Mouse (Mus musculus) midbrain, embryonic 11.5 days (tissue): ENCODE data around the gene Mdm2. TPM values are rescaled to one million over a fixed set of nuclear protein-coding genes. Genes with fewer than 3 reads are reported as not detected.

Experiments
- ATAC-seq: fragments of 200-750 bp; cut with Nextera tagmentation; 2 replicates; pipeline ENCODE4 v1.8.0; 2017; ENCODE audit warnings: moderate TSS enrichment, moderate library complexity; ENCODE audit not compliant: low FRiP score
- DNase-seq: peaks from one replicate; pipeline ENCODE4 v3.0.0; 2015; ENCODE audit warnings: low spot score; ENCODE audit errors: missing footprints
- H3K27ac ChIP-seq: fragments of 300-500 bp; sonication (generic); 2 replicates; pipeline ENCODE4 v1.5.1; 2014; ENCODE audit warnings: low read depth, low read length
- H3K27me3 ChIP-seq: fragments of 300-500 bp; sonication (generic); 2 replicates; pipeline ENCODE4 v1.6.1; 2014; ENCODE audit warnings: mild to moderate bottlenecking, low read length, moderate library complexity, mixed read lengths; ENCODE audit not compliant: control insufficient read depth, insufficient read depth
- H3K36me3 ChIP-seq: fragments of 300-500 bp; sonication (generic); 2 replicates; pipeline ENCODE4 v1.6.1; 2014; ENCODE audit warnings: mild to moderate bottlenecking, low read length, moderate library complexity, mixed read lengths; ENCODE audit not compliant: control insufficient read depth, insufficient read depth
- H3K4me1 ChIP-seq: fragments of 300-500 bp; sonication (generic); 2 replicates; pipeline ENCODE4 v1.6.1; 2014; ENCODE audit warnings: low read length; ENCODE audit not compliant: control insufficient read depth, insufficient read depth
- H3K4me2 ChIP-seq: fragments of 300-500 bp; sonication (generic); 2 replicates; pipeline ENCODE4 v1.6.1; 2014; ENCODE audit warnings: mild to moderate bottlenecking, moderate library complexity
- H3K4me3 ChIP-seq: fragments of 300-500 bp; sonication (generic); 2 replicates; pipeline ENCODE4 v1.5.1; 2014; ENCODE audit warnings: low read depth, low read length
- H3K9ac ChIP-seq: fragments of 300-500 bp; sonication (generic); 2 replicates; pipeline ENCODE4 v1.6.1; 2014; ENCODE audit warnings: low read length
- H3K9me3 ChIP-seq: fragments of 300-500 bp; sonication (generic); 2 replicates; pipeline ENCODE4 v1.6.1; 2016; ENCODE audit warnings: low read length; ENCODE audit not compliant: control insufficient read depth
- WGBS: fragments of 180-500 bp; shearing (Covaris S2); extraction: QIAGEN DNeasy Blood & Tissue Kit; methylation state at CpG from one replicate; pipeline ENCODE4 v1.1.7; 2014; 5-methylcytosine and 5-hydroxymethylcytosine counted together
- polyA plus RNA-seq: library from polyadenylated mRNA; unstranded; fragments of >200 nt; fragmentation: Nextera tagmentation; extraction: Ambion mirVana; gene quantifications from 2 replicates; pipeline ENCODE4 v1.2.1, GENCODE M21; 2014

Gene Mdm2
- polyA plus RNA-seq, 1 experiment from 2014 or later = 67.5 TPM

GRCm38 (mm10) chr10:117755086-117755798 lies 44.7 kb upstream of the Mdm2 start:
- 94% methylated on average over 13 of the region's 13 CpGs for WGBS
- Histone ChIP-seq H3K4me2 (no peak overlapping the region), H3K9me3 (no peaks in the 10 kb centered on the region), H3K27me3 (no peaks in the 10 kb centered on the region), H3K4me3 (no peak overlapping the region), H3K27ac (no peak overlapping the region), H3K9ac (no peak overlapping the region), H3K4me1 (no peaks in the 10 kb centered on the region), H3K36me3 (peaks cover 33% of the 10 kb centered on the region)
- DNase-seq (peak; percentile 67), ATAC-seq (no peak)

- no peak overlapping the region for H3K4me2 ChIP-seq
- H3K9me3 ChIP-seq = no peaks in the 10 kb centered on the region
- H3K36me3 ChIP-seq = peaks cover 35% of the 10 kb centered on the region
- H3K9ac ChIP-seq = no peak overlapping the region
- H3K27ac ChIP-seq = no peak overlapping the region
- ATAC-seq (no peak), DNase-seq (no peak)
- WGBS = 96% methylated on average over 7 of the region's 7 CpGs
- no peak overlapping the region for H3K4me3 ChIP-seq
- no peaks in the 10 kb centered on the region for H3K27me3 ChIP-seq
- H3K4me1 ChIP-seq = no peaks in the 10 kb centered on the region
Observed at GRCm38 (mm10) chr10:117754609-117754940, 44.0 kb upstream of the Mdm2 start.

GRCm38 (mm10) chr10:117753711-117754608 lies 43.4 kb upstream of the Mdm2 start:
- Histone ChIP-seq H3K27me3 (no peaks in the 10 kb centered on the region), H3K4me3 (no peak overlapping the region), H3K4me2 (no peak overlapping the region), H3K9ac (no peak overlapping the region), H3K9me3 (no peaks in the 10 kb centered on the region), H3K27ac (no peak overlapping the region), H3K4me1 (no peaks in the 10 kb centered on the region), H3K36me3 (peaks cover 33% of the 10 kb centered on the region)
- 94% methylated on average over 8 of the region's 8 CpGs for WGBS
- no peak for ATAC-seq
- DNase-seq = peak; percentile 37

GRCm38 (mm10) chr10:117752851-117753647 lies 42.5 kb upstream of the Mdm2 start:
- Histone ChIP-seq H3K4me1 (no peaks in the 10 kb centered on the region), H3K27ac (no peak overlapping the region), H3K36me3 (peaks cover 28% of the 10 kb centered on the region), H3K9ac (no peak overlapping the region), H3K4me2 (no peak overlapping the region), H3K27me3 (no peaks in the 10 kb centered on the region), H3K4me3 (no peak overlapping the region), H3K9me3 (no peaks in the 10 kb centered on the region)
- WGBS = 94% methylated on average over 5 of the region's 5 CpGs
- DNase-seq (peak; percentile 73), ATAC-seq (no peak)

GRCm38 (mm10) chr10:117752304-117752821 lies 41.8 kb upstream of the Mdm2 start:
- Histone ChIP-seq H3K36me3 (peaks cover 23% of the 10 kb centered on the region), H3K27me3 (no peaks in the 10 kb centered on the region), H3K4me2 (no peak overlapping the region), H3K27ac (no peak overlapping the region), H3K9me3 (no peaks in the 10 kb centered on the region), H3K4me1 (no peaks in the 10 kb centered on the region), H3K9ac (no peak overlapping the region), H3K4me3 (no peak overlapping the region)
- DNase-seq (peak; percentile 64), ATAC-seq (no peak)
- 97% methylated on average over 7 of the region's 7 CpGs for WGBS

- 93% methylated on average over 6 of the region's 6 CpGs for WGBS
- H3K4me2 ChIP-seq = no peak overlapping the region
- DNase-seq = no peak
Observed at GRCm38 (mm10) chr10:117751744-117752143, 41.2 kb upstream of the Mdm2 start.

GRCm38 (mm10) chr10:117751282-117751610 lies 40.7 kb upstream of the Mdm2 start:
- no peak for ATAC-seq

More at GRCm38 (mm10) chr10:117751744-117752143, 41.2 kb upstream of the Mdm2 start:
- Histone ChIP-seq H3K27me3 (no peaks in the 10 kb centered on the region), H3K4me3 (no peak overlapping the region), H3K36me3 (peaks cover 18% of the 10 kb centered on the region), H3K9me3 (no peaks in the 10 kb centered on the region), H3K4me1 (no peaks in the 10 kb centered on the region), H3K27ac (no peak overlapping the region), H3K9ac (no peak overlapping the region)
- no peak for ATAC-seq

GRCm38 (mm10) chr10:117750529-117751281 lies 40.1 kb upstream of the Mdm2 start:
- no peak overlapping the region for H3K9ac ChIP-seq
- DNase-seq = peak; percentile 69
- WGBS = 97% methylated on average over 5 of the region's 5 CpGs
- H3K4me2 ChIP-seq = no peak overlapping the region
- no peaks in the 10 kb centered on the region for H3K27me3 ChIP-seq
- peaks cover 15% of the 10 kb centered on the region for H3K36me3 ChIP-seq
- no peak overlapping the region for H3K4me3 ChIP-seq
- no peak for ATAC-seq
- H3K27ac ChIP-seq = no peak overlapping the region
- H3K9me3 ChIP-seq = no peaks in the 10 kb centered on the region
- no peaks in the 10 kb centered on the region for H3K4me1 ChIP-seq

More at GRCm38 (mm10) chr10:117751282-117751610, 40.7 kb upstream of the Mdm2 start:
- no peak overlapping the region for H3K9ac ChIP-seq
- H3K9me3 ChIP-seq = no peaks in the 10 kb centered on the region
- H3K4me3 ChIP-seq = no peak overlapping the region
- 93% methylated on average over 14 of the region's 14 CpGs for WGBS
- H3K4me1 ChIP-seq = no peaks in the 10 kb centered on the region
- no peak for DNase-seq
- H3K4me2 ChIP-seq = no peak overlapping the region
- H3K36me3 ChIP-seq = peaks cover 15% of the 10 kb centered on the region
- no peaks in the 10 kb centered on the region for H3K27me3 ChIP-seq
- no peak overlapping the region for H3K27ac ChIP-seq
